Mouse (Mus musculus) MEL (cell line): ENCODE measurements at regions not wholly inside any gene's neighbourhood (a gene's known extent, or its start where the extent isn't known, plus 50 kb on each side); places are given as distances from the start of the nearest gene placed in this dataset.

Experiments used
- DNase-seq: peaks from one replicate; pipeline ENCODE4 v3.0.0; 2011; ENCODE audit warnings: low read depth, low spot score
- H3K27ac ChIP-seq: 2 replicates; pipeline ENCODE4 v1.5.1; 2012; ENCODE audit warnings: low read depth, mild to moderate bottlenecking, control low read depth, low read length, moderate library complexity; ENCODE audit not compliant: control insufficient read depth
- H3K27me3 ChIP-seq, 2 experiments: fragments of 150-350 bp in 1 of 2; sonication (generic) in 1 of 2; 2 replicates each; pipeline ENCODE4 v1.6.1; 2012; ENCODE audit warnings: low read length in 2 of 2, mild to moderate bottlenecking in 2 of 2, improper control_type of control experiment in 1 of 2, moderate library complexity in 1 of 2; ENCODE audit not compliant: insufficient read depth in 2 of 2, control insufficient read depth in 1 of 2
- H3K36me3 ChIP-seq, 2 experiments: 2 replicates each; pipeline ENCODE4 v1.6.1; 2012 to 2014; ENCODE audit warnings: low read length in 2 of 2, improper control_type of control experiment in 1 of 2, inconsistent platforms in 1 of 2, mild to moderate bottlenecking in 1 of 2; ENCODE audit not compliant: insufficient read depth in 2 of 2, control insufficient read depth in 1 of 2
- H3K4me1 ChIP-seq, 2 experiments: fragments of 150-350 bp in 1 of 2; sonication (generic) in 1 of 2; 2 replicates each; pipeline ENCODE4 v1.6.1; 2012; ENCODE audit warnings: low read length in 2 of 2, improper control_type of control experiment in 1 of 2, mild to moderate bottlenecking in 1 of 2; ENCODE audit not compliant: insufficient read depth in 2 of 2, control insufficient read depth in 1 of 2
- H3K4me3 ChIP-seq, 2 experiments: fragments of 150-350 bp in 1 of 2; sonication (generic) in 1 of 2; 2 replicates each; pipeline ENCODE4 v1.5.1; 2012; ENCODE audit warnings: low read depth in 2 of 2, low read length in 2 of 2, mild to moderate bottlenecking in 2 of 2, moderate library complexity in 2 of 2, control low read depth in 1 of 2, improper control_type of control experiment in 1 of 2; ENCODE audit not compliant: control insufficient read depth in 1 of 2, insufficient read depth in 1 of 2
- H3K79me2 ChIP-seq: 2 replicates; pipeline ENCODE4 v1.6.1; 2012; ENCODE audit warnings: mild to moderate bottlenecking, low read length, moderate library complexity; ENCODE audit not compliant: control insufficient read depth, poor library complexity, insufficient read depth
- H3K9ac ChIP-seq: 2 replicates; pipeline ENCODE4 v1.6.1; 2012; ENCODE audit warnings: low read depth, mild to moderate bottlenecking, control low read depth, low read length, moderate library complexity; ENCODE audit not compliant: control insufficient read depth, poor library complexity, severe bottlenecking
- H3K9me3 ChIP-seq: fragments of 150-350 bp; sonication (generic); replicated peaks from 2 replicates; pipeline ENCODE4 v1.6.1; 2012; ENCODE audit warnings: mild to moderate bottlenecking, low read length, improper control_type of control experiment, moderate library complexity; ENCODE audit not compliant: insufficient read depth
- BHLHE40 ChIP-seq: IDR thresholded peaks from 2 replicates; pipeline ENCODE4 v1.6.1; 2012; ENCODE audit warnings: low read depth, mild to moderate bottlenecking, inconsistent platforms, low read length, improper control_type of control experiment, borderline replicate concordance
- CTCF ChIP-seq, 3 experiments: IDR thresholded peaks in 2 of 3; conservative IDR thresholded peaks in 1 of 3; 2 replicates each; pipeline ENCODE4 v1.5.1; 2011 to 2012; ENCODE audit warnings: low read length in 3 of 3, low read depth in 2 of 3, mild to moderate bottlenecking in 2 of 3, improper control_type of control experiment in 1 of 3, inconsistent platforms in 1 of 3, mixed read lengths in 1 of 3, moderate library complexity in 1 of 3; ENCODE audit not compliant: control insufficient read depth in 1 of 3, insufficient read depth in 1 of 3, poor library complexity in 1 of 3, severe bottlenecking in 1 of 3
- E2F4 ChIP-seq: IDR thresholded peaks from 2 replicates; pipeline ENCODE4 v1.6.1; 2011; ENCODE audit warnings: low read depth, low read length, improper control_type of control experiment, borderline replicate concordance
- ELF1 ChIP-seq: IDR thresholded peaks from 2 replicates; pipeline ENCODE4 v1.6.1; 2014; ENCODE audit warnings: low read depth, mild to moderate bottlenecking, inconsistent platforms, low read length, improper control_type of control experiment, moderate library complexity
- EP300 ChIP-seq, 2 experiments: IDR thresholded peaks; 2 replicates each; pipeline ENCODE4 v1.6.1; 2011; ENCODE audit warnings: improper control_type of control experiment in 2 of 2, low read length in 2 of 2, low read depth in 1 of 2, mild to moderate bottlenecking in 1 of 2
- ETS1 ChIP-seq: IDR thresholded peaks from 2 replicates; pipeline ENCODE4 v1.6.1; 2012; ENCODE audit warnings: low read depth, mild to moderate bottlenecking, inconsistent platforms, low read length, improper control_type of control experiment, moderate library complexity
- GABPA ChIP-seq: IDR thresholded peaks from 2 replicates; pipeline ENCODE4 v1.6.1; 2012; ENCODE audit warnings: low read depth, mild to moderate bottlenecking, inconsistent platforms, low read length, improper control_type of control experiment, moderate library complexity
- MXI1 ChIP-seq: IDR thresholded peaks from 2 replicates; pipeline ENCODE4 v1.6.1; 2011; ENCODE audit warnings: mild to moderate bottlenecking, low read depth, low read length, improper control_type of control experiment
- MYB ChIP-seq: IDR thresholded peaks from 2 replicates; pipeline ENCODE4 v1.6.1; 2011; ENCODE audit warnings: mild to moderate bottlenecking, low read depth, low read length, improper control_type of control experiment
- MYC ChIP-seq: IDR thresholded peaks from 2 replicates; pipeline ENCODE4 v1.6.1; 2011; ENCODE audit warnings: low read depth, mild to moderate bottlenecking, low read length, improper control_type of control experiment, moderate library complexity
- RCOR1 ChIP-seq: IDR thresholded peaks from 2 replicates; pipeline ENCODE4 v1.6.1; 2012; ENCODE audit warnings: low read depth, mild to moderate bottlenecking, inconsistent platforms, low read length, improper control_type of control experiment
- SMC3 ChIP-seq: IDR thresholded peaks from 2 replicates; pipeline ENCODE4 v1.6.1; 2011; ENCODE audit warnings: low read depth, low read length, improper control_type of control experiment
- TAL1 ChIP-seq: IDR thresholded peaks from 2 replicates; pipeline ENCODE4 v1.6.1; 2012; ENCODE audit warnings: mild to moderate bottlenecking, inconsistent platforms, low read length, moderate library complexity, mixed read lengths
- TCF12 ChIP-seq: IDR thresholded peaks from 2 replicates; pipeline ENCODE4 v1.6.1; 2014; ENCODE audit warnings: low read depth, mild to moderate bottlenecking, inconsistent platforms, low read length, improper control_type of control experiment, moderate library complexity
- USF1 ChIP-seq: IDR thresholded peaks from 2 replicates; pipeline ENCODE4 v1.6.1; 2014; ENCODE audit warnings: low read depth, mild to moderate bottlenecking, inconsistent platforms, low read length, improper control_type of control experiment, moderate library complexity
- ZKSCAN1 ChIP-seq: IDR thresholded peaks from 2 replicates; pipeline ENCODE4 v1.6.1; 2012; ENCODE audit warnings: low read depth, mild to moderate bottlenecking, inconsistent platforms, low read length, improper control_type of control experiment, moderate library complexity
- ZMIZ1 ChIP-seq: IDR thresholded peaks from 2 replicates; pipeline ENCODE4 v1.6.1; 2012; ENCODE audit warnings: low read depth, mild to moderate bottlenecking, inconsistent platforms, low read length, improper control_type of control experiment, moderate library complexity

- Histone ChIP-seq H3K9ac (no peak overlapping the region), H3K27ac (no peak overlapping the region)
- no peak for DNase-seq
Observed at GRCm38 (mm10) chr16:42635766-42636165, 239.9 kb upstream of the Zbtb20 start.

GRCm38 (mm10) chr16:42627675-42628074 lies 248.0 kb upstream of the Zbtb20 start:
- H3K4me1 ChIP-seq, result no peaks in the 10 kb centered on the region
- no peaks in the 10 kb centered on the region for H3K27me3 ChIP-seq
- no peak overlapping the region for H3K27ac ChIP-seq
- H3K36me3 ChIP-seq, result no peaks in the 10 kb centered on the region
- no peaks in the 10 kb centered on the region for H3K9me3 ChIP-seq
- TF ChIP-seq EP300 (IDR thresholded peaks at IDR 0.05; ENCODE audit: low read depth in 1 of 2, low read length in 2 of 2) (no peak), ELF1 (no peak), RCOR1 (no peak), USF1 (no peak), TAL1 (no peak), BHLHE40 (no peak)
- H3K4me3 ChIP-seq, result no peak overlapping the region
- DNase-seq, result no peak
- no peaks in the 10 kb centered on the region for H3K79me2 ChIP-seq
- H3K9ac ChIP-seq, result no peak overlapping the region

More at GRCm38 (mm10) chr16:42635766-42636165, 239.9 kb upstream of the Zbtb20 start:
- no peaks in the 10 kb centered on the region for H3K9me3 ChIP-seq
- H3K79me2 ChIP-seq, result no peaks in the 10 kb centered on the region
- no peaks in the 10 kb centered on the region for H3K36me3 ChIP-seq
- H3K4me3 ChIP-seq, result no peak overlapping the region
- H3K27me3 ChIP-seq, result no peaks in the 10 kb centered on the region
- TF ChIP-seq BHLHE40, result no peak
- no peak for TF ChIP-seq RCOR1
- TF ChIP-seq CTCF (IDR thresholded peaks at IDR 0.05 in 2 of 3, conservative IDR thresholded peaks at IDR 0.05 in 1 of 3; ENCODE audit: control insufficient read depth in 1 of 3, insufficient read depth in 1 of 3, low read depth in 2 of 3, low read length in 3 of 3, poor library complexity in 1 of 3, severe bottlenecking in 1 of 3), result no peak
- TF ChIP-seq EP300 (IDR thresholded peaks at IDR 0.05; ENCODE audit: low read depth in 1 of 2, low read length in 2 of 2), result no peak
- no peak for TF ChIP-seq MXI1
- no peak for TF ChIP-seq MYC
- no peak for TF ChIP-seq MYB
- no peak for TF ChIP-seq ZKSCAN1
- TF ChIP-seq TCF12, result no peak
- no peak for TF ChIP-seq GABPA
- no peak for TF ChIP-seq E2F4
- no peak for TF ChIP-seq ZMIZ1
- TF ChIP-seq ETS1, result no peak
- TF ChIP-seq SMC3, result no peak
- H3K4me1 ChIP-seq, result no peaks in the 10 kb centered on the region
